Mouse (Mus musculus): ENCODE data around the gene Chchd5.

DNA sequence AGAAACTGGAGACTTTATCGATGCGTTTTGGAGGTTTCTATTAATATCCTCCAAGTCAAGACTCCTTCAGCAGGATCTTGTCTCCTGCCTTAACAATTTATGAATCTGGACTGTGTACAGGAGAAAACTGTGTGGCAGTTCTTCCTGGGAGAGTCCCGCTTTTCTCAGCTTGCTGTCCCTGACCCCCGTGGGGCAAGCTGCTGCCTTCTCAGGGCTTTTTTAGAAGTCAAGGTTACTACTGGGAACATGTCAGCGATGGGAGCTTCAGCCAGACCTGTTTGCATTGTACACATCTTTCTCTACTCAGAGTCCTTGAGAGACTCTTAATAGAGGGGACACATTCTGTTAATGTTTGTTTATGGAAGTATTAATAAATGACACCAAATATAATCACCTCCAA lies 20.9 kb downstream of the Chchd5 start:
- no peak for TF ChIP-seq CTCF (IDR thresholded peaks at IDR 0.05; ENCODE audit: low read depth)
- TF ChIP-seq EP300 (IDR thresholded peaks at IDR 0.05; ENCODE audit: low read depth): no peak

Data from liver, embryonic 14.5 days (tissue).